Mouse (Mus musculus): ENCODE measurements around the gene Iba57. TPM values are rescaled to one million over a fixed set of nuclear protein-coding genes. Genes with fewer than 3 reads are reported as not detected.
"Not testable (repeated sequence)": the region's sequence is repeated elsewhere in the genome, so short reads cannot be mapped to it uniquely, and the experiment has no call there.

Iba57 gene
- polyA plus RNA-seq (2014; fragmentation: Nextera tagmentation; extraction: Ambion mirVana): 1.5 and 2.1 TPM in 2 replicates

DNA sequence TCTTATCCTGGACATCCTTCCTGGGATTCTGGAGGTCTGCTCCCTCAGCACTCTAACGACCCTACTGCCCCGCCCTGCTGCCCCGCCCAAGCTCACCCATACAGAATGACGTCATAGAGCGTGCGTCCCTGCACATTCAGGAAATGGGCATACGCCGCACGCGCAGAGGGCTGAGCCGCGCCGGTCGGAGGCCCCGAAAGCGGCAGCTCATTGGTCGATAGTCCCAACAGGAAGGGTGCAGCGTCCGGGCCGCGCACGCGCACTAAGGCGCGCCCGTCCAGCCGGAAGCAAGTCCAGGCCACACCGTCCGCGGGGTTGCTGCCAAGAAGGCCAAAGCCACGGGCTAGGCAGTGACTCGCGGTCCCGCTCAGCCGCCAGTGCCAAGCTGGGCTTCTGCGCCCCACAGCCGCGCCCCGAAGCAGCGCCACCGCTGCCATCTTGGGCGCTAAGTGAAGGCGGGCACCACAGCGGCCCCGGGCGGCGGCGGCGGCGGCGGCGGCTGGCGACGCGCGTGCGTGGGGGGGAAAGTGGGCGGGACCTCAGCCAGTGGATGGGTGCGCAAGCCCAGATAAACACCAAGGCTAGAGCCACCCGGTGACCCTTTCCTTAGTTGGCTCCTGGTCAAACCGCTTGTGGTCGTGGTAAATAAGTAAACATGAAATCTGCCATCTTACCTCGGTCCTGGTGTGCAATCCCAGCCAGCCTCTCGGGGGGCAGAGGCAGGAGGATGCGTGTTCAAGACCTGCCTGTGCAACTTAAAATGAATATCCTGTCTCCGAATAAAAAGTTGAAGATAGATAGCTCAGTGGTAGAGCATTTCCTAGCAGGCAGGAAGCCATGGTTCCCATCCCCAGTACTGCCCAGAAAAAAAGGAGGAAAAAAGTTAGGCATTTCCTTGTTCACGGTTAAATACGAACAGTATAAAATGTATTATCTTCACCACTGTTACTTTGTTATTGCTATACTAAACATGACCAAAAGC is at the start of gene Iba57:
Gene Iba57, minus strand, starts transcription at position 485 of the 982 bp plus-strand sequence.
- Histone ChIP-seq H3K4me2 (ENCODE audit: low read depth, severe bottlenecking) (peak within 1 kb of the TSS; percentile 47), H3K9me3 (ENCODE audit: control insufficient read depth, low read length) (no peaks in the 10 kb centered on the region), H3K27ac (replicated peaks; ENCODE audit: low read depth, low read length) (peak within 1 kb of the TSS; percentile 94), H3K9ac (ENCODE audit: low read length) (peak within 1 kb of the TSS; percentile 93), H3K36me3 (ENCODE audit: control insufficient read depth, insufficient read depth, low read length) (no peaks in the 10 kb centered on the region), H3K4me3 (ENCODE audit: low read depth, low read length) (peak within 1 kb of the TSS; percentile 79), H3K4me1 (ENCODE audit: control insufficient read depth, insufficient read depth, low read length) (no peaks in the 10 kb centered on the region), H3K27me3 (ENCODE audit: control insufficient read depth, insufficient read depth, low read length) (no peaks in the 10 kb centered on the region)
- DNase-seq (ENCODE audit: low spot score) (peak; percentile 98), ATAC-seq (ENCODE audit: insufficient number of reproducible peaks, low FRiP score, low TSS enrichment, low read depth) (peak; percentile 98)
- 4% methylated on average over 63 of the region's 68 CpGs for WGBS

DNA sequence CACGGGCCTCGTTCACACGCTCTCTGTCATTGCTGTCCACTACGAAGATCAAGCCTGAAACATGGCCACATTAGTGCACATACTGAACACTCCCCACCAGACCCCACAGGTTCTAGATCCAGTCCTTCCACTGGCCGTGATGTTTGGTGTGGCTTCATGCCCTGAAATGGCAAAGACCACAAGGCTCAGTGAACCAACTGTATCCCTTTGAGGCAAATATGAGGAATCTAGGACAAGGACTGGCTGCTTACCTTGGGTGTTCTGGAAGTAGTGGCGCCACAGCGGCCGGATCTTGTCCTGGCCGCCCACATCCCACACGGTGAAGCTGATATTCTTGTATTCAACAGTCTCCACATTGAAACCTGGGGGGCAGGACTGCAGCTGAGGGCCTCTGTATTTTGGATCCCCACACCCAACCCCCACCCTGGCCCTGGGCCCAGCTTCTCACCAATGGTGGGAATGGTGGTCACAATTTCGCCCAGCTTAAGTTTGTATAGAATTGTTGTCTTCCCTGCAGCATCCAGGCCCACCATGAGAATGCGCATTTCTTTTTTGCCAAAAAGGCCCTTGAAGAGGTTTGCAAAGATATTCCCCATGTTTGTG is 49.5 kb upstream of the Iba57 start:
- Histone ChIP-seq H3K36me3 (ENCODE audit: control insufficient read depth, insufficient read depth, low read length) (peaks cover 13% of the 10 kb centered on the region; the same call in 1 of the 2 replicates), H3K4me2 (ENCODE audit: low read depth, severe bottlenecking) (no peak overlapping the region), H3K9ac (ENCODE audit: low read length) (no peak overlapping the region), H3K9me3 (ENCODE audit: control insufficient read depth, low read length) (no peaks in the 10 kb centered on the region), H3K4me3 (ENCODE audit: low read depth, low read length) (no peak overlapping the region), H3K27me3 (ENCODE audit: control insufficient read depth, insufficient read depth, low read length) (no peaks in the 10 kb centered on the region), H3K27ac (replicated peaks; ENCODE audit: low read depth, low read length) (no peak overlapping the region), H3K4me1 (ENCODE audit: control insufficient read depth, insufficient read depth, low read length) (peaks cover 8% of the 10 kb centered on the region; the same call in 1 of the 2 replicates)
- ATAC-seq (ENCODE audit: insufficient number of reproducible peaks, low FRiP score, low TSS enrichment, low read depth) (no peak), DNase-seq (ENCODE audit: low spot score) (no peak)
- WGBS: 95% methylated on average over 12 of the region's 12 CpGs

DNA sequence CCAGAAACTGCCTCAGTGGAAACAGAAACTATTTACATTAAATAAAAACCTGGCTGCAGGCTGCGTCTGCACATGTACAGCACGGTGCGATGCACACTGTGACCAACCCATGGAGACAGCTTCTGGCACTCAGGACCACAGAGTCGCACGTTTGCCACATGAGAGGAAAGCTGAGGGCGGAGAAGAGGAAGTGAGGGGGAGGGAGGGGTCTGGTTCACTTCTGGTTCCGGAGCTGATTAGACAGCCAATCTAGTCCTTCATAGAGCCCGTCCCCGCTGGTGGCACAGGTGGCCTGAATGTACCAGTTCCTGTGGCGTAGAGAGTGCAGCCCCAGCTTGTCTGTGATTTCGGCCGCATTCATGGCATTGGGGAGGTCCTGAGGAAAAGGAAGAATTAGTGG is 48.8 kb upstream of the Iba57 start:
- 87% methylated on average over 12 of the region's 12 CpGs for WGBS
- H3K4me3 ChIP-seq (ENCODE audit: low read depth, low read length); H3K27ac ChIP-seq (replicated peaks; ENCODE audit: low read depth, low read length); DNase-seq (ENCODE audit: low spot score); H3K9ac ChIP-seq (ENCODE audit: low read length); H3K4me1 ChIP-seq (ENCODE audit: control insufficient read depth, insufficient read depth, low read length); H3K9me3 ChIP-seq (ENCODE audit: control insufficient read depth, low read length); H3K4me2 ChIP-seq (ENCODE audit: low read depth, severe bottlenecking); H3K27me3 ChIP-seq (ENCODE audit: control insufficient read depth, insufficient read depth, low read length); ATAC-seq (ENCODE audit: insufficient number of reproducible peaks, low FRiP score, low TSS enrichment, low read depth): not testable (repeated sequence)
- peaks cover 10% of the 10 kb centered on the region; the same call in 1 of the 2 replicates for H3K36me3 ChIP-seq (ENCODE audit: control insufficient read depth, insufficient read depth, low read length)

DNA sequence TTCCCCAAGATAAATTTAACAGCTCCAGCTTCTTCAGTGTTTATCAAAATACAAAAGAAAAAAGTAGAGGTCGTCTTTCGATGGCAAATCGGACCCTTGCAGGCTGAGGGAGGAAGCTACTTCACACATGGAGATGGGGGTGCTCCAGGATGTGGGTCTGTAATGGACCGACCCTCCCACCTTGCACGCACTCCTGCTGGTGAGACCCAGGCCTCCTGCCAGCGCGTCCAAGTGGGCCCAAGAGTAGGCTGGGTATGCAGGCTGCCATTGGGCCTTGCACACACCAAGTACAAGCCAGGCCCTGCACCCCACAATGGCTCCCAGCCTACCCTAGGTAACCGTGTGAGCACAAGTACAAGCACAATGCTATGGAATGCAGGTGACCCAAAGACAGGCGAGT is 48.0 kb upstream of the Iba57 start:
- H3K4me2 ChIP-seq (ENCODE audit: low read depth, severe bottlenecking); DNase-seq (ENCODE audit: low spot score); H3K4me3 ChIP-seq (ENCODE audit: low read depth, low read length); H3K27ac ChIP-seq (replicated peaks; ENCODE audit: low read depth, low read length); H3K9me3 ChIP-seq (ENCODE audit: control insufficient read depth, low read length); ATAC-seq (ENCODE audit: insufficient number of reproducible peaks, low FRiP score, low TSS enrichment, low read depth); H3K4me1 ChIP-seq (ENCODE audit: control insufficient read depth, insufficient read depth, low read length); H3K27me3 ChIP-seq (ENCODE audit: control insufficient read depth, insufficient read depth, low read length); H3K9ac ChIP-seq (ENCODE audit: low read length): not testable (repeated sequence)
- 96% methylated on average over 9 of the region's 9 CpGs for WGBS
- H3K36me3 ChIP-seq (ENCODE audit: control insufficient read depth, insufficient read depth, low read length): peaks cover 10% of the 10 kb centered on the region; the same call in 1 of the 2 replicates

DNA sequence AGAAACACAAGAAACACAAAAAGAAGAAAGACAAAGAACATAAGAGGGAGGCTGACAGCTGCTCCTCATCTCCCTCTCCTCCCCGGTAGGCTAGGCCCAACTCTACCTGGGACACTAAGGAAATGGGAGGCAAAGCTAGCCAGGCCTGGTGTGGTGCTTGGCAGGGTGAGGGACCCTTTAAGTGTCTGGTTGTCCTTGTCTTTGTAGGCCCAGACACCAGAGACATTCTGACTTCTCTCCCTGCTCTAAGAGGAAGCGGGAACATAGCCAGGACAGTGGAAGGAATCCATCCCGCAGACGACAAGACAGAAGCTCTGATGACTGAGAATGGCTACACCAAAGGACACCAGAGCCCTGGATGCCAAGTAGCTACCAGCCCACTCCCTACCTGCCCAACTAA is 46.5 kb upstream of the Iba57 start:
- ATAC-seq (ENCODE audit: insufficient number of reproducible peaks, low FRiP score, low TSS enrichment, low read depth): no peak
- no peak for DNase-seq (ENCODE audit: low spot score)
- H3K4me2 ChIP-seq (ENCODE audit: low read depth, severe bottlenecking): no peak overlapping the region
- H3K36me3 ChIP-seq (ENCODE audit: control insufficient read depth, insufficient read depth, low read length): peaks cover 16% of the 10 kb centered on the region
- H3K9me3 ChIP-seq (ENCODE audit: control insufficient read depth, low read length): no peaks in the 10 kb centered on the region
- 93% methylated on average over 4 of the region's 4 CpGs for WGBS
- no peak overlapping the region for H3K27ac ChIP-seq (replicated peaks; ENCODE audit: low read depth, low read length)
- H3K4me1 ChIP-seq (ENCODE audit: control insufficient read depth, insufficient read depth, low read length): peaks cover 8% of the 10 kb centered on the region; the same call in 1 of the 2 replicates
- no peaks in the 10 kb centered on the region for H3K27me3 ChIP-seq (ENCODE audit: control insufficient read depth, insufficient read depth, low read length)
- H3K4me3 ChIP-seq (ENCODE audit: low read depth, low read length): no peak overlapping the region
- no peak overlapping the region for H3K9ac ChIP-seq (ENCODE audit: low read length)

DNA sequence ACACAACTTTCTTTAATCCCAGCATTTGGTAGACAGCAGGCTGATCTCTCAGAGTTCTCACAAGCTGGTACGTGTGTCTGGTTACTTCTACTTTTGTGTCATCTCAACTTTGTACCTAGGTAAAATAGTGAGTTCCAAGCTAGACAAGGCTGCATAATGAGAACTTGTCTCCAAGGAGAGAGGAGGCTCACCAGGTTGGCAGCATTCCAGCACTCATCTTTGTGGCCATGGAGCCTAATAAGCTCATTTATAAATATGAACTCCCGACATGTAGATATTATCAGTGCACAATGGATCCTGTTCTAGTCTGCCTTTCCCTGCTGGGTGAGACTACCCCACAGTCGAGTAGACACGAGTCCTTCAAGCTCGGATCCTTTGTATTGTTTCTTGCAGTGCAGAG is 46.0 kb upstream of the Iba57 start:
- ATAC-seq (ENCODE audit: insufficient number of reproducible peaks, low FRiP score, low TSS enrichment, low read depth) (no peak), DNase-seq (ENCODE audit: low spot score) (no peak)
- no peaks in the 10 kb centered on the region for H3K9me3 ChIP-seq (ENCODE audit: control insufficient read depth, low read length)
- no peaks in the 10 kb centered on the region for H3K27me3 ChIP-seq (ENCODE audit: control insufficient read depth, insufficient read depth, low read length)
- no peak overlapping the region for H3K9ac ChIP-seq (ENCODE audit: low read length)
- no peak overlapping the region; the same call in 1 of the 2 replicates for H3K4me3 ChIP-seq (ENCODE audit: low read depth, low read length)
- WGBS: 88% methylated on average over 5 of the region's 5 CpGs
- peaks cover 16% of the 10 kb centered on the region for H3K36me3 ChIP-seq (ENCODE audit: control insufficient read depth, insufficient read depth, low read length)
- H3K27ac ChIP-seq (replicated peaks; ENCODE audit: low read depth, low read length): no peak overlapping the region
- peak overlapping the region; percentile 84; the same call in 1 of the 2 replicates for H3K4me2 ChIP-seq (ENCODE audit: low read depth, severe bottlenecking)
- peaks cover 8% of the 10 kb centered on the region; the same call in 1 of the 2 replicates for H3K4me1 ChIP-seq (ENCODE audit: control insufficient read depth, insufficient read depth, low read length)

DNA sequence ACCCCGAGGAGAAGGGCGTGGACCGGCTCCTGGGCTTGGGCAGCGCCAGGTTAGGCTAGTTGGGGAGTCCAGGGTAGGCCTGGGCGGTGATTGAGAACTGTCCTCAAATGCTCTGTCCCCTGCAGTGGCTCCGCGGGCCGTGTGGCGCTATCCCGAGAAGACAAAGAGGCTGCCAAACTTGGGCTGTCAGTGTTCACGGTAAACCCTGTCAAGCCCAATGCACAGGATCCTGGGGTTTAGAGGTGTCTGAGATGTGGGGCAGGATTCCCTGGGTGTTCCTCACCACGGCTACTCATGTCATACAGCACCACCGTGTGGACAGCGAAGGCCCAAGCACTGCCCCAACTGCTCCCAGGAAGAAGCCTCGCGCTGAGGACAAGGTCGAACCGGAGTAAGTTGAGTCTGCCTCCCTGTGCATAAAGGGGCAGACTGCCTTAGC is 45.5 kb upstream of the Iba57 start:
- H3K9ac ChIP-seq (ENCODE audit: low read length): peak overlapping the region; percentile 87
- H3K27ac ChIP-seq (replicated peaks; ENCODE audit: low read depth, low read length): peak overlapping the region; percentile 42; the same call in 1 of the 2 replicates
- H3K27me3 ChIP-seq (ENCODE audit: control insufficient read depth, insufficient read depth, low read length): no peaks in the 10 kb centered on the region
- H3K9me3 ChIP-seq (ENCODE audit: control insufficient read depth, low read length): no peaks in the 10 kb centered on the region
- peak overlapping the region; percentile 84 for H3K4me2 ChIP-seq (ENCODE audit: low read depth, severe bottlenecking)
- 14% methylated on average over 18 of the region's 18 CpGs for WGBS
- DNase-seq (ENCODE audit: low spot score): peak; percentile 78
- H3K4me1 ChIP-seq (ENCODE audit: control insufficient read depth, insufficient read depth, low read length): peaks cover 8% of the 10 kb centered on the region; the same call in 1 of the 2 replicates
- peaks cover 20% of the 10 kb centered on the region for H3K36me3 ChIP-seq (ENCODE audit: control insufficient read depth, insufficient read depth, low read length)
- peak; percentile 45 for ATAC-seq (ENCODE audit: insufficient number of reproducible peaks, low FRiP score, low TSS enrichment, low read depth)
- H3K4me3 ChIP-seq (ENCODE audit: low read depth, low read length): peak overlapping the region; percentile 90

DNA sequence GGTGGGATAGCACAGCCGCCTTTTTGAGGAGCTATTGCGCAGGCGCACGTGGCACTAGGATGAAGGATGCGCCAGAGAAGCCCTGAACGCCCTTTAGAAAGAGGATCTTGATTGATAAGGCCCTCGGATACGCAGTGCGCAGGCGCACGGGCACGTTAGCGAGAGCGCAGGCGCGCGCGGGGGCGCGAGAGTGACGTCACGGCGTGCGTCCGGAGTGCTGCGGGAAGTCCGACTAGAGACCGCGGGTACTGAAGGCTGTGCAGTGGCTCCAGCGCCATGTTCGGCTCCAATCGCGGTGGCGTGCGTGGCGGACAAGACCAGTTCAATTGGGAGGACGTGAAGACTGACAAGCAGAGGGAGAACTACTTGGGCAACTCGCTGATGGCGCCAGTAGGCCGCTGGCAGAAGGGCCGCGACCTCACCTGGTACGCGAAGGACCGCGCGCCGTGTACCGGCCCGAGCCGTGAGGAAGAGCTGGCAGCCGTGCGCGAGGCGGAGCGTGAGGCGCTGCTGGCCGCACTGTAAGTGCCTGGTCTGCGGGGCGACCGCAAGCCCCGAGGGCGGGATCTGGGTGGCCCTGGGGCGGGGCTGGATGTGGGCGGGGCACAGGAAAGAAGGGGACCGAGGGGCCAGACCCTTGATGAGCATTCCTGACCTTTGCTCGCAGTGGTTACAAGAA is 44.8 kb upstream of the Iba57 start, which contains the start of gene 2310033P09Rik:
Gene 2310033P09Rik, plus strand, starts transcription at position 169 of the 679 bp plus-strand sequence.
- WGBS: under 1% methylated on average over 67 of the region's 67 CpGs

More for the DNA sequence above, 44.8 kb upstream of the Iba57 start, which contains the start of gene 2310033P09Rik:
- DNase-seq (ENCODE audit: low spot score) (peak; percentile 96), ATAC-seq (ENCODE audit: insufficient number of reproducible peaks, low FRiP score, low TSS enrichment, low read depth) (peak; percentile 81)
- peak within 1 kb of the TSS; percentile 90 for H3K4me3 ChIP-seq (ENCODE audit: low read depth, low read length)
- H3K36me3 ChIP-seq (ENCODE audit: control insufficient read depth, insufficient read depth, low read length): peaks cover 20% of the 10 kb centered on the region
- peak within 1 kb of the TSS; percentile 84 for H3K4me2 ChIP-seq (ENCODE audit: low read depth, severe bottlenecking)
- H3K27me3 ChIP-seq (ENCODE audit: control insufficient read depth, insufficient read depth, low read length): no peaks in the 10 kb centered on the region
- H3K9me3 ChIP-seq (ENCODE audit: control insufficient read depth, low read length): no peaks in the 10 kb centered on the region
- H3K27ac ChIP-seq (replicated peaks; ENCODE audit: low read depth, low read length): peak within 1 kb of the TSS; percentile 84
- H3K9ac ChIP-seq (ENCODE audit: low read length): peak within 1 kb of the TSS; percentile 87
- H3K4me1 ChIP-seq (ENCODE audit: control insufficient read depth, insufficient read depth, low read length): peaks cover 8% of the 10 kb centered on the region; the same call in 1 of the 2 replicates

Data from limb, embryonic 11.5 days (tissue).